Mouse (Mus musculus) erythroblast, embryonic 14.5 days (primary cell): ENCODE data around the gene Rbfox3.

Experiments
- GATA1 ChIP-seq: IDR thresholded peaks from 2 replicates; pipeline ENCODE4 v1.6.1; 2012; ENCODE audit warnings: low read length, inconsistent platforms, mixed read lengths
- TAL1 ChIP-seq: IDR thresholded peaks from 3 replicates; pipeline ENCODE4 v1.6.1; 2012; ENCODE audit warnings: low read length, inconsistent platforms, mixed read lengths

- TF ChIP-seq GATA1 (no peak), TAL1 (no peak)
These were observed 348.6 kb downstream of the Rbfox3 start for GRCm38 (mm10) chr11:118562847-118563246.
